Mouse (Mus musculus): ENCODE results near the gene Ep400.

DNA sequence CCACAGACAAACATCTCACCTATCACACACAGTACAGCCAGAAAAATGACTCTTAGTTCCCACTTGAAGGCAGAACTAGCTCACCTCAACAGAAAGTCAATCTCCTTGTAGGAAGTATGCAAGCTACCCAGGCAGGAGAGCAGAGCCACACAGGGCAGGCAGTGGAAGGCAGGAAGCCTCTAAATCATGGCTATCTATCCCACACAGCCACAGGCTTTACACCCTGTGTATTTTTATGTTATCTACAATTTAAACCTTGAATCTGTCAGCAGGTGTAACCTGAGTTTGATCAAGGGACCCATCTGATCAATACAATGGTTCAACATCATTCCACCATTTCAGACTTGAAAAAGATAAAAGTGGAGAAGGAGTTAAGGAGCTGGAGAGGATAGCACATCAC, 32.3 kb upstream of the Ep400 start:
- TF ChIP-seq POLR2A (IDR thresholded peaks at IDR 0.05; ENCODE audit: insufficient read depth, low read depth, low read length), result no peak
- TF ChIP-seq CTCF (IDR thresholded peaks at IDR 0.05; ENCODE audit: insufficient read depth, low read depth, low read length), result no peak

Measured in olfactory bulb, adult 2 months (tissue).